Mouse (Mus musculus) MEL (cell line): Measurements from ENCODE around the gene Eef1a2.

Experiments used
- CHD1 ChIP-seq: IDR thresholded peaks from 2 replicates; pipeline ENCODE4 v1.6.1; 2012; ENCODE audit warnings: low read depth, mild to moderate bottlenecking, inconsistent platforms, low read length, improper control_type of control experiment
- ELF1 ChIP-seq: IDR thresholded peaks from 2 replicates; pipeline ENCODE4 v1.6.1; 2014; ENCODE audit warnings: low read depth, mild to moderate bottlenecking, inconsistent platforms, low read length, improper control_type of control experiment, moderate library complexity
- GATA1 ChIP-seq: IDR thresholded peaks from 2 replicates; pipeline ENCODE4 v1.6.1; 2011; ENCODE audit warnings: low read depth, low read length, improper control_type of control experiment
- MXI1 ChIP-seq: IDR thresholded peaks from 2 replicates; pipeline ENCODE4 v1.6.1; 2011; ENCODE audit warnings: mild to moderate bottlenecking, low read depth, low read length, improper control_type of control experiment
- POLR2A ChIP-seq, 2 experiments: IDR thresholded peaks; 2 replicates each; pipeline ENCODE4 v1.6.1; 2011 to 2012; ENCODE audit warnings: low read length in 2 of 2, mild to moderate bottlenecking in 2 of 2, control low read depth in 1 of 2, improper control_type of control experiment in 1 of 2, low read depth in 1 of 2, moderate library complexity in 1 of 2; ENCODE audit not compliant: control insufficient read depth in 1 of 2, insufficient read depth in 1 of 2, poor library complexity in 1 of 2

- TF ChIP-seq GATA1 (no peak), POLR2A (IDR thresholded peaks at IDR 0.05; ENCODE audit: control insufficient read depth in 1 of 2, insufficient read depth in 1 of 2, low read depth in 1 of 2, low read length in 2 of 2, poor library complexity in 1 of 2) (no peak), ELF1 (no peak), MXI1 (no peak), CHD1 (no peak)
These were observed 35.8 kb downstream of the Eef1a2 start for GRCm38 (mm10) chr2:181120922-181121449.
